Mouse (Mus musculus) 3134 (cell line): Measurements from ENCODE around the gene Clasp1.

Experiments used
- DNase-seq: peaks from one replicate; pipeline ENCODE4 v3.0.0-alpha.2; 2011; ENCODE audit warnings: low spot score; ENCODE audit not compliant: insufficient read length; ENCODE audit errors: extremely low read depth

Clasp1 gene

DNA sequence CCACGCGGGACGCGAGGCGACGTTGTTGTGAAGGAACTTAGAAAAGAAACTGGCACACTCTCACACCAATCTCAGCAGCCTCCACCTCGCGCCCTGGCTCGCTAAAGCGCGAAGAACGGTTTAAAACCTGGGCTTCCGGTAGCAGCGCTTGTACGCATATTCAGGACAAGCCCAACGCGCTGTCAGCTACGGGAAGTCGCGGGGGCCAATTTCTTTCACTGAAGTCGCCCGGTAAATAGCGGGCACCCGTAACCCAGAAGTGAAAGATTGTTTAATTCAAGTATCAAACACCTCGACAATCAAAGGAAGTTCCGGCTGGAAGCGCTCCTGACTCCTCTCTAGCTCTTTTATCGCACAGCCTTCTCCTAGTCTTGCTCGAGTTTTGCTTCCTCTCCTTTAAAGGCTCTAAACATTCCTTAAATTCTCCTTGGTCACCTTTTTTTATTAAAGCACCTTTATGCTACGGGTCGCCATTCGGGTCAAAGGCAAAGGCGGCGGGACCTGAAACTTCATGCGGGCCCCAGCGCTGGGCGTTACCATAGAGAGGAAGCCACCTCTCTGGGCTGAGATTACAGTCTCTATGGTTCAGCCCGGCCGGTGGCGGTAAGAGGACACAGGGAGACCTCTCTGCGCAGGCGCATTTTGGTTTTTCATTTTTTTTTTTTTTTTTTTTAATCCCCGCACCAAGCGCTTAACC, at the start of gene Clasp1:
Clasp1 (plus strand) TSS at position 302 of the 697 bp plus-strand sequence.
- peak; percentile 88 for DNase-seq

GRCm38 (mm10) chr1:118343649-118344435, 45.0 kb upstream of the Clasp1 start:
- DNase-seq = no peak

- DNase-seq = no peak
These were observed 38.9 kb upstream of the Clasp1 start for GRCm38 (mm10) chr1:118349922-118350321.

GRCm38 (mm10) chr1:118359071-118359761, 29.6 kb upstream of the Clasp1 start:
- no peak for DNase-seq

DNA sequence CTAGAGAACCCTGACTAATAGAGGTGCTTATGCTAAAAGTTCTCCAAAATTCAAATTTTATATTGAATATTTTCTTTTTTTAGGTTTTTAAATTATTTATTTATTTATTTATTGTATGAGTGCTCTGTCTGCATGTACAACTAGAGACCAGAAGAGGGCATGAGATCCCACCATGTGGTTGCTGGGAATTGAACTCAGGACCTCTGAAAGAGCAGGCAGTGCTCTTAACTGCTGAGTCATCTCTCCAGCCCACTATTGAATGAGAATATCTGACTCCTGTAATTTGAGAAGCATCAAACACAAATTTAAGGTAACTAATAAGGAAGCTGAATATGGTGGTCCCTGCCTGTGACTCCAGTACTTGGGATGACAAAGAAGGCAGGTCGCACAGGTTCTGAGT, 20.9 kb upstream of the Clasp1 start:
- peak; percentile 56 for DNase-seq

- peak; percentile 74 for DNase-seq
These were observed 20.0 kb upstream of the Clasp1 start for GRCm38 (mm10) chr1:118368721-118369461.

- DNase-seq = no peak
These were observed 11.1 kb upstream of the Clasp1 start for GRCm38 (mm10) chr1:118377784-118378183.

GRCm38 (mm10) chr1:118380105-118380786, 8.6 kb upstream of the Clasp1 start:
- DNase-seq = no peak

DNA sequence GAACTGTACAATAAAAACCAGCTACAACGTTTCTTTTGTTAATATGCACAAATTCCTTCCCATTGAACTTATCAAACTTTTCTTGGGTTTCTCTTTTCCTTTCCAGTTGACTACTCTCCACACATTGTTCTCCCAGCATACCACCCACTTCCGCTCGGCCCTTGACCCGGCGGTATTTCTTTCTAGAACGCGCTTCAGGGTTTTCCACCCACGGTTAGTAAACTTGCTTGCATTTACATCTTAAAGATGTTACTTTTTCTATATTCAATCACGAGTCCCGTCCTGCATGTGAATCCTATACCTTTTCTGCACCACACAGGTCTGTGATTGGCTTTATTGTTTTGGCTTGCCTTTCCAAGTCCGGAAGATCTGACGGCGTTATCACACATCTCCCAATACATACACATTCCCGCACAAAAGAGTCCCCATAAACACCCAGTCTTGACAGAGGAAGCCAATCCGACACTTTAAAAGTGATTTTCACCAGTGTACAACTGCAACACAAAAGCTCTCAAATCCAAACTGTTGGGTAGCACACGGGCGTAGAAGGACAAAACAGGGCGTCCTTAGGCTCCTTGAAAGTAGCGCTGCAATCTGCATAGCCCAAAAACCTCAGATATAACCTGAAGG, 616 bp upstream of the Clasp1 start:
- DNase-seq = peak; percentile 47

- peak; percentile 68 for DNase-seq
These were observed 802 bp downstream of the Clasp1 start for GRCm38 (mm10) chr1:118389454-118390265.

DNA sequence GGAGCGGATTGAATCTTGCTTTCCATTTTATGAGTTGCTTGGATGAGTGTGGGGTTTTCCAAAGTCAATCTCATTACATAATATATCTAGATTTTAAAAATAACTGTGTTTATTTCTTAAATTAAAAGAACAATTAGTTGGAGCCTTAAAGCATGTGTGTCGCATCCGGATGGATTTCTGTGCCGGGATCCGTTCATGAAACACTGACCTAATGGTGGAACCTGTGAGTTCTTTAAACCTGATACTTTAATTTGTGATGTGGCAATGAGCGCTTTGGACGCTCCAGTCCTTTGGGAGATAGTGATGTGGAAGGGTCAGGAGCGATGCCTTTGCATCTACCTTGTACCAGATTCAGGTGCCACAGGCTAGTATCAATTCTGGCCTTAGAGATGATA, 1.4 kb downstream of the Clasp1 start:
- no peak for DNase-seq

GRCm38 (mm10) chr1:118390871-118391387, 2.1 kb downstream of the Clasp1 start:
- no peak for DNase-seq

GRCm38 (mm10) chr1:118392246-118392645, 3.4 kb downstream of the Clasp1 start:
- DNase-seq = no peak

DNA sequence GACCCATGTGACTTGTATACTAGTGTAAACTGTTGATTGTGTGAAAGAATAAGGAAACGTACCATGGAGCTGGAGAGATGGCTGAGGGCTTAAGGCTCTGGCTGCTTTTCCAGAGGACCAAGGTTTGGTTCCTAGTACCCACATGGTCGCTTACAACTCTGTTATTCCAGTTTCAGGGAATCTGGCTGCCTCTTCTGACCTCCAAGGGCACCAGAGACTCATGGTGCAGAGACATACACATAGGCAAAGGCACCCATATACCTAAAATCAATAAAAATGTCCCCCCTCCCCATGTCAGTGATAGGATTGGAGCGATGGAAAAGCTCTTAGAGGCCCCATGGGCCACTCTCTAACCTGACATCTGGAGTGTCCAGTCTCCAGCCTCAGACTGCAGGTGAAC, 5.1 kb downstream of the Clasp1 start:
- DNase-seq = no peak

DNA sequence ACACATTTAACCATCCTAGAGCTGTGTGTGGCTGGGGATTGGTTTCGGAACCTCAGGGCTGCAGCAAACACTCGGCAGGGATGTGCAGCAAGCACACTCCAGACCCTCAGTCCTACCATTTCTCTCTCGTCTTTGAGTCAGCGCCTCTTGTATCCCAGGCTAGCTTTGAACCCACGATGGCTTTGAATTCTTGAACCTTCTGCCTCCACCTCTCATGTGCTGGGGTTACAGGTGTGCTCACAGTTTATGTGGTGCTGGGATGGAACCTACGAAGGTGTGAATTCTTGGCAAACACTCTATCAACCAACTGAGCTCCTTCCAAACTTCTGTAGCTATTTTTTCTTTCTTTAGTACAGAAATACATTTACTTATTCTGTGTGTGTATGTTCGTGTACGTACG, 9.0 kb downstream of the Clasp1 start:
- no peak for DNase-seq

DNA sequence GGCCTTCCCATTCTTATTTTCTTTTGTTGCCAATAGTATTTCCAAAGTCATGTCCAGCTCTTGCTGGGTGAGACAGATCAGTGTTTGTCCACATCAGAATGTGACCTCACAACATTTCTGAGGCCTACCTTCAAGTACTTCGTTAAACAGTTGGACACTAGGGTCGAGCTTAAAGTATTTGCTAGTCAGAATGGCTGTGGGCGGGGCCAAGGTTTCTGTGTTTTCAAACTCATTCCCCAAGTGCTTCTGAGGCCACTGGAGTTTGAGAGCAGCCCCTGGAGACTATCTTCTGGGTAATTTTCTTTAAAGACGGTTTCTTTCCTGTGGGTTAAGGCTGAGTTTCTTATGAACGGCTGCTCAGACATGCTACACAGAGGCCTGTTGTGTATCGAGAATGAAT, 9.7 kb downstream of the Clasp1 start:
- DNase-seq = no peak

DNA sequence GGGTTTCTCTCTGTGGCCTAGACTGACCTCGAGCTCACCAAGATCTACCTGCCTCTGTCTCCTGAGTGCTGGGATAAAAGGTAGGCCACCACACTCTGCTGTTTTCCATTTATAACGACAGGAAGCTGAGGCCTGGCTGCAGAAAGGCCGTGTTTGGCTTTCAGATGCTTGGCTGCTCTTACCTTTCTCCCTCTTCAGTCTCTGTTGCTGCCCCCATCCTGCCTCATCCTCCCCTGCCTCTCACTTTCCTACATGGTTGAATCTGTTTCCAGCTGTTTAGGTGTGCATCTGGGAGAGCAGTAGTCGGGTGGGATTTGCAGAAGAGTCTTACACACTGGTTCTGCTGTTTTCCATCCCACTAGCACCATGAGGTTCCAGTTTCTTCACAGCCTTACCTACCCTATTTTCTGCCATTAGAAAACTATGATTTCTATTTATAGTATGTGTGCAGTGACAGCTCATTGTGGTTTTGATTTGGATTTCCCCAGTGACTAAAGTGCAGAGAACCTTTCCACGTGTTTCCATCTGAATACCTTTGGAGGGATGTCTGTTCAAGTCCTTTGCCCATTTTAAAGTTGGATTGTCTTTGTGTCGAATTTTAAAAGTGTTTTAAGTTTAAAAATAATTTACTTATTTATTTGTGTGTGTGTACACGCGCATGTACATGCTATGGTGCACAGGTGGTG, 10.9 kb downstream of the Clasp1 start:
- peak; percentile 36 for DNase-seq

- DNase-seq = no peak
These were observed 13.1 kb downstream of the Clasp1 start for GRCm38 (mm10) chr1:118401991-118402390.
